Comparison of ENCODE assay signal across 32 mouse cellular contexts in the genomic region with DNA sequence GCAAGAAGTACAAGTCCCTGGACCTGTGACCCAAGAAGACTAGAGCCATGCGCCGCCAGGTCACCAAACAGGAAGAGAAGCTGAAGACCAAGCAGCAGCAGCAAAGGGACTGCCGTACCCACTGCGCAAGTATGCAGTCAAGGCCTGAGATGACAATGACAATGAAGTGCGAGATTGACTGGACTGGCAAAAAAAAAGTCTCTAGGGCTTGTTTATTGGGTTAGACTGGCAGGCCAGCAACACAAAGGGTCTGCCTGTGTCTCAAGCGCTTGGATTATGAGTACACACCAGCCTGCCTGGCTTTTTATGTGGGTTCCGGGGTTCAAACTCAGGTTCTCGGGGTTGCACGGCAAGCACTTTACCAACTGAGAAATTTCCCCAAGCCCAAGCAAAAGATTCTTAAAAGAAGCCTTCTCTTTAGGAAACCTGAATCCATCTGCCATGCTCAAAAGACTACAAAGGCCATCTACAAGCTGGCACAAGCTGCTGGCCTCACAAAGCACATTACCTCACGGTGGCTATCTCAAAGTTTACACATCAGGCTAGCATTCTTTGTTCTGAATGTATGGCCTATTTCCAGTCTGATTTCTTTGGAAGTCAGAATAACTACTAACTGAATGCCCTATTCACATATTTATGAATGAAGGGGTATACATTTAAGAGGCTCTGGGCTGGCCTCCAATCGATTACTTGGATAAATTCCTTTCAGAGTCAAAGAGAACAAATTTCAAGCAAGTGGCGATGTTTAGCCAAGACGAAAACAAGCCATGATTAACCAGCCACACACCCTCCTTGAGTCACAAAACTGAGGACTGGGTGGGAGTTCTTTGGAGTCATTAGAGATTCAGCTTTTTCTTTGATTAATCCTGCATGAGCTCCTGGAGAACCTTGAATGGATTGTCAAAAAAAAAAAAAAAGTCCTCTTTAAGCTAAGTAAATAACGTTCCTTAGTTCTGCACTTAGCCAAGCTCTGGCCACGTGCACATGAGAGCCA. TPM values are rescaled to one million over a fixed set of nuclear protein-coding genes. Genes with fewer than 3 reads are reported as not detected.
A peak's percentile ranks its signal among the peaks of the same experiment; 100 is the strongest.
DNase-seq lines count a peak whose midpoint lies in the region; ATAC-seq and TF ChIP-seq lines count a peak whose summit lies in the region.
"Had no signal": no experiment of that assay in that cellular context is flagged by ENCODE, and none has a peak within 500 bp of the region (broad histone marks: within the 10 kb centered on the region; RNA-seq: fewer than 3 reads in every experiment).

No protein-coding gene starts in this region.

- H3K9ac ChIP-seq in heart, embryonic 11.5 days (ENCODE audit: low read depth, low read length): no peak overlapping the region
- H3K9ac ChIP-seq in stomach, postnatal 0 days (ENCODE audit: low read length): no peak overlapping the region
- H3K9ac ChIP-seq: heart, embryonic 12.5 days; liver, postnatal 0 days; midbrain, embryonic 12.5 days had no signal

- no peaks in the 10 kb centered on the region for H3K36me3 ChIP-seq in heart, embryonic 11.5 days (ENCODE audit: control insufficient read depth, insufficient read depth, low read length)
- no peaks in the 10 kb centered on the region for H3K36me3 ChIP-seq in stomach, postnatal 0 days (ENCODE audit: control insufficient read depth, insufficient read depth, low read length)
- H3K36me3 ChIP-seq: heart, embryonic 12.5 days; hindbrain, embryonic 10.5 days; midbrain, embryonic 12.5 days had no signal

- 84% methylated on average over 15 of the region's 15 CpGs for WGBS in heart, embryonic 11.5 days (ENCODE audit: insufficient replicate concordance)
- WGBS in stomach, postnatal 0 days: 61% methylated on average over 15 of the region's 15 CpGs

- no peak for TF ChIP-seq EP300 in stomach, postnatal 0 days (optimal IDR thresholded peaks at IDR 0.05)

- TF ChIP-seq CTCF in stomach, postnatal 0 days (IDR thresholded peaks at IDR 0.05; ENCODE audit: low read depth): no peak

- H3K9me3 ChIP-seq in heart, embryonic 11.5 days (replicated peaks; ENCODE audit: control insufficient read depth, low read length): no peaks in the 10 kb centered on the region
- no peaks in the 10 kb centered on the region for H3K9me3 ChIP-seq in stomach, postnatal 0 days (ENCODE audit: control insufficient read depth, low read length)
- H3K9me3 ChIP-seq: heart, embryonic 12.5 days; hindbrain, embryonic 10.5 days; midbrain, embryonic 12.5 days had no signal

- no peak overlapping the region for H3K4me2 ChIP-seq in heart, embryonic 11.5 days
- no peak overlapping the region for H3K4me2 ChIP-seq in stomach, postnatal 0 days (replicated peaks; ENCODE audit: low read depth)
- H3K4me2 ChIP-seq: heart, embryonic 12.5 days; midbrain, embryonic 12.5 days had no signal

- H3K4me3 ChIP-seq in heart, embryonic 11.5 days (ENCODE audit: low read depth, low read length): no peak overlapping the region
- H3K4me3 ChIP-seq in stomach, postnatal 0 days (ENCODE audit: low read depth, low read length): no peak overlapping the region
- H3K4me3 ChIP-seq: heart, embryonic 12.5 days; hindbrain, embryonic 10.5 days; midbrain, embryonic 12.5 days had no signal

- peak; percentile 51 for DNase-seq in heart, adult 11 months
- peak; percentile 22 for DNase-seq in testis, postnatal 10 days (ENCODE audit: low spot score)
- DNase-seq in testis, postnatal 14 days (ENCODE audit: low spot score): no peak
- peak; percentile 23 for DNase-seq in fibroblast of lung, adult 2 months (ENCODE audit: low read depth)
- DNase-seq in stomach, postnatal 0 days (ENCODE audit: low spot score): no peak
- no peak for DNase-seq in layer of hippocampus, postnatal 10 days (ENCODE audit: low spot score in 2 of 2)
- DNase-seq in kidney, postnatal 25 days: no peak
- DNase-seq: adrenal gland, adult 8-10 months; cerebellum, adult 2 months; cerebellum, postnatal 25 days; embryo, embryonic 11 days; gastrocnemius, postnatal 36 days; heart, postnatal 10 days; kidney, adult 18-20 months; liver, postnatal 0 days; lung, postnatal 14 days; right cerebral cortex, postnatal 14 days; thymus, postnatal 25 days had no signal

- H3K4me1 ChIP-seq in heart, embryonic 11.5 days (ENCODE audit: control insufficient read depth, insufficient read depth, low read length): no peaks in the 10 kb centered on the region
- H3K4me1 ChIP-seq in stomach, postnatal 0 days (replicated peaks; ENCODE audit: control insufficient read depth, insufficient read depth): no peaks in the 10 kb centered on the region
- H3K4me1 ChIP-seq: heart, embryonic 12.5 days; hindbrain, embryonic 10.5 days; midbrain, embryonic 12.5 days had no signal

- H3K27me3 ChIP-seq in heart, embryonic 11.5 days (ENCODE audit: control insufficient read depth, insufficient read depth, low read length): no peaks in the 10 kb centered on the region
- no peaks in the 10 kb centered on the region for H3K27me3 ChIP-seq in stomach, postnatal 0 days (ENCODE audit: control insufficient read depth, insufficient read depth, low read length)
- H3K27me3 ChIP-seq: heart, embryonic 12.5 days; midbrain, embryonic 12.5 days had no signal

- ATAC-seq in heart, embryonic 11.5 days (replicated peaks; ENCODE audit: insufficient number of reproducible peaks, low FRiP score, low TSS enrichment): no peak
- peak; percentile 24; the same call in 1 of the 2 replicates for ATAC-seq in stomach, postnatal 0 days (ENCODE audit: low FRiP score, low TSS enrichment)
- ATAC-seq: liver, postnatal 0 days had no signal

- no peak overlapping the region for H3K27ac ChIP-seq in heart, embryonic 11.5 days (ENCODE audit: low read depth, low read length)
- no peak overlapping the region for H3K27ac ChIP-seq in stomach, postnatal 0 days (replicated peaks)
- H3K27ac ChIP-seq: hindbrain, embryonic 10.5 days; kidney, postnatal 0 days; midbrain, embryonic 12.5 days had no signal

RNA-seq across cellular contexts. Expression of a gene that starts 12.3 kb away (rescaled TPM):
- polyA plus RNA-seq in heart, embryonic 11.5 days (2014; fragmentation: Nextera tagmentation; extraction: Ambion mirVana): 0.20 and 0.23 TPM in 2 replicates
- 0.22 and 0.24 TPM in 2 replicates for polyA plus RNA-seq in stomach, postnatal 0 days (2015; fragmentation: Nextera tagmentation; extraction: Ambion mirVana)
- under 1 TPM; 0.09 to 0.18 TPM for total RNA-seq in layer of hippocampus, postnatal 10 days (2021)
- total RNA-seq: layer of hippocampus, adult 18-20 months; layer of hippocampus, postnatal 25 days; megakaryocyte progenitor cell, adult 5-6 weeks; monocyte, adult 5-6 weeks had no signal
- polyA plus RNA-seq: hindbrain, embryonic 10.5 days; limb, embryonic 11.5 days; liver, adult 2 months; liver, postnatal 0 days; midbrain, embryonic 12.5 days; neural tube, embryonic 11.5 days had no signal

RNA-seq across cellular contexts. Expression of a gene that starts 37.4 kb away (rescaled TPM):
- polyA plus RNA-seq in heart, embryonic 11.5 days (2014; fragmentation: Nextera tagmentation; extraction: Ambion mirVana): not detected in 2 replicates
- polyA plus RNA-seq in stomach, postnatal 0 days (2015; fragmentation: Nextera tagmentation; extraction: Ambion mirVana): 0.15 and 0.24 TPM in 2 replicates
- not detected for total RNA-seq in layer of hippocampus, postnatal 10 days (2021)
- total RNA-seq: adrenal gland, adult 8-10 months; ES-E14; gastrocnemius, adult 18-20 months; gastrocnemius, postnatal 36 days; heart, postnatal 10 days; layer of hippocampus, adult 18-20 months; layer of hippocampus, postnatal 25 days; liver, adult 2 months; megakaryocyte progenitor cell, adult 5-6 weeks; monocyte, adult 5-6 weeks had no signal
- polyA plus RNA-seq: cerebellum, adult 2 months; heart, embryonic 12.5 days; hindbrain, embryonic 10.5 days; kidney, postnatal 0 days; limb, embryonic 11.5 days; liver, adult 2 months; liver, postnatal 0 days; midbrain, embryonic 12.5 days; neural tube, embryonic 11.5 days had no signal

RNA-seq across cellular contexts. Expression of a gene that starts 54.2 kb away (rescaled TPM):
- 1.1 and 1.4 TPM in 2 replicates for polyA plus RNA-seq in heart, embryonic 11.5 days (2014; fragmentation: Nextera tagmentation; extraction: Ambion mirVana)
- 65.7 and 66.2 TPM in 2 replicates for polyA plus RNA-seq in stomach, postnatal 0 days (2015; fragmentation: Nextera tagmentation; extraction: Ambion mirVana)
- 1 to 10 TPM in 1 of 2 experiments, under 1 TPM in 1; 0.83 to 1.1 TPM for total RNA-seq in layer of hippocampus, postnatal 10 days (2021)
- total RNA-seq: liver, adult 2 months; megakaryocyte progenitor cell, adult 5-6 weeks had no signal
- polyA plus RNA-seq: liver, adult 2 months had no signal

Comparison
In these comparisons a context has a peak if more than half of its experiments do, and no peak if none do; other contexts are left out.
1. DNase-seq: peak in heart, adult 11 months (single experiment), testis, postnatal 10 days (single experiment) and fibroblast of lung, adult 2 months (single experiment); none in testis, postnatal 14 days (single experiment), stomach, postnatal 0 days (single experiment), layer of hippocampus, postnatal 10 days (0 of 2) and kidney, postnatal 25 days (0 of 2).
2. RNA of a gene that starts 54.2 kb away (polyA plus RNA-seq): 65.7 to 66.2 TPM in stomach, postnatal 0 days; 1.1 to 1.4 TPM in heart, embryonic 11.5 days; every median in the first group is over 10 times any median in the second.